Mouse (Mus musculus): Measurements from ENCODE around the gene Clca3b. TPM values are rescaled to one million over a fixed set of nuclear protein-coding genes. Genes with fewer than 3 reads are reported as not detected.

The Clca3b gene
- total RNA-seq (2023), result not detected

GRCm38 (mm10) chr3:144849014-144849556 is at the start of gene Clca3b:
TSS of gene Clca3b (minus strand) at chr3:144849357.

GRCm38 (mm10) chr3:144819219-144819618 is 29.9 kb downstream of the Clca3b start, which contains the start of gene Clca3a2:
TSS of gene Clca3a2 (minus strand) at chr3:144819494.

Other genes starting within 250 kb of the Clca3b start
- gene Sh3glb1, start 129.0 kb downstream of the Clca3b start, total RNA-seq (2023), result 100 to 1,000 TPM; 257 to 261 TPM
- gene Clca3a1, start 88.4 kb downstream of the Clca3b start, total RNA-seq (2023), result under 1 TPM; 0.15 to 0.18 TPM
- not detected for gene Clca3a2, start 29.9 kb downstream of the Clca3b start, total RNA-seq (2023)
- not detected for gene Clca4b, start 83.2 kb upstream of the Clca3b start, total RNA-seq (2023)
- gene Clca4a, start 125.7 kb upstream of the Clca3b start, total RNA-seq (2023), result not detected
- not detected for gene Clca1, start 183.4 kb upstream of the Clca3b start, total RNA-seq (2023)

Measured in monocyte, adult 59 days (primary cell).